Mouse (Mus musculus): ENCODE measurements around the gene Abl2. TPM values are rescaled to one million over a fixed set of nuclear protein-coding genes. Genes with fewer than 3 reads are reported as not detected.

Gene Abl2
- polyA plus RNA-seq, 1 experiment from 2014 or later = 5.3 TPM

- H3K36me3 ChIP-seq (ENCODE audit: control insufficient read depth, insufficient read depth, low read length) = peaks cover 10% of the 10 kb centered on the region
- no peaks in the 10 kb centered on the region; the same call in 1 of the 2 replicates for H3K4me1 ChIP-seq (ENCODE audit: control insufficient read depth, insufficient read depth, low read depth, low read length)
- no peak for ATAC-seq
- H3K4me3 ChIP-seq (ENCODE audit: low read length) = no peak overlapping the region
- H3K27me3 ChIP-seq (replicated peaks; ENCODE audit: control insufficient read depth, insufficient read depth, low read length) = no peaks in the 10 kb centered on the region
- H3K9me3 ChIP-seq (ENCODE audit: control insufficient read depth, low read length) = no peaks in the 10 kb centered on the region
- H3K4me2 ChIP-seq (ENCODE audit: low read length) = no peak overlapping the region
- WGBS = 78% methylated on average over 9 of the region's 9 CpGs
- no peak overlapping the region for H3K9ac ChIP-seq (ENCODE audit: low read depth, low read length)
- no peak overlapping the region for H3K27ac ChIP-seq (ENCODE audit: low read depth, low read length)
Observed at GRCm38 (mm10) chr1:156679599-156679998, 121.0 kb downstream of the Abl2 start.

GRCm38 (mm10) chr1:156686025-156686661 is 127.6 kb downstream of the Abl2 start:
- WGBS = 58% methylated on average over 7 of the region's 7 CpGs
- ATAC-seq = no peak
- Histone ChIP-seq H3K4me3 (ENCODE audit: low read length) (no peak overlapping the region), H3K27ac (ENCODE audit: low read depth, low read length) (no peak overlapping the region), H3K27me3 (replicated peaks; ENCODE audit: control insufficient read depth, insufficient read depth, low read length) (no peaks in the 10 kb centered on the region), H3K9ac (ENCODE audit: low read depth, low read length) (no peak overlapping the region), H3K9me3 (ENCODE audit: control insufficient read depth, low read length) (no peaks in the 10 kb centered on the region), H3K4me1 (ENCODE audit: control insufficient read depth, insufficient read depth, low read depth, low read length) (no peaks in the 10 kb centered on the region), H3K36me3 (ENCODE audit: control insufficient read depth, insufficient read depth, low read length) (peaks cover 25% of the 10 kb centered on the region), H3K4me2 (ENCODE audit: low read length) (no peak overlapping the region)

Other genes starting within 250 kb of the Abl2 start
- gene Nphs2, start 248.1 kb upstream of the Abl2 start, polyA plus RNA-seq (2015; fragmentation: Nextera tagmentation; extraction: Ambion mirVana) = 0.66 and 0.73 TPM in 2 replicates
- gene Gm2000, start 192.7 kb upstream of the Abl2 start, polyA plus RNA-seq (2015; fragmentation: Nextera tagmentation; extraction: Ambion mirVana) = 424 and 530 TPM in 2 replicates
- 0.22 and 0.43 TPM in 2 replicates for gene Axdnd1, start 137.6 kb upstream of the Abl2 start, polyA plus RNA-seq (2015; fragmentation: Nextera tagmentation; extraction: Ambion mirVana)
- gene Soat1, start 84.5 kb upstream of the Abl2 start, polyA plus RNA-seq (2015; fragmentation: Nextera tagmentation; extraction: Ambion mirVana) = 11.3 and 12.6 TPM in 2 replicates
- gene Gm10031, start 34.8 kb upstream of the Abl2 start, polyA plus RNA-seq (2015; fragmentation: Nextera tagmentation; extraction: Ambion mirVana) = 0.34 and 0.91 TPM in 2 replicates
- 4.8 and 5.2 TPM in 2 replicates for gene Tor3a, start 115.6 kb downstream of the Abl2 start, polyA plus RNA-seq (2015; fragmentation: Nextera tagmentation; extraction: Ambion mirVana)
- 23.9 and 32.1 TPM in 2 replicates for gene Fam20b, start 160.3 kb downstream of the Abl2 start, polyA plus RNA-seq (2015; fragmentation: Nextera tagmentation; extraction: Ambion mirVana)

All from hindbrain, embryonic 16.5 days (tissue).